Mouse (Mus musculus) layer of hippocampus, adult 9-11 months (tissue): ENCODE results near the gene Golgb1.
"Not testable (repeated sequence)": the region's sequence is repeated elsewhere in the genome, so short reads cannot be mapped to it uniquely, and the experiment has no call there.

Experiments
- DNase-seq: peaks from one replicate; pipeline ENCODE4 v3.0.0; 2022

Gene Golgb1

GRCm38 (mm10) chr16:36874583-36875275 is at the start of gene Golgb1, which contains the start of gene Eaf2:
Golgb1 (plus strand) TSS chr16:36875140.
Eaf2 (minus strand) TSS chr16:36875003.
- DNase-seq: peak; percentile 100

DNA sequence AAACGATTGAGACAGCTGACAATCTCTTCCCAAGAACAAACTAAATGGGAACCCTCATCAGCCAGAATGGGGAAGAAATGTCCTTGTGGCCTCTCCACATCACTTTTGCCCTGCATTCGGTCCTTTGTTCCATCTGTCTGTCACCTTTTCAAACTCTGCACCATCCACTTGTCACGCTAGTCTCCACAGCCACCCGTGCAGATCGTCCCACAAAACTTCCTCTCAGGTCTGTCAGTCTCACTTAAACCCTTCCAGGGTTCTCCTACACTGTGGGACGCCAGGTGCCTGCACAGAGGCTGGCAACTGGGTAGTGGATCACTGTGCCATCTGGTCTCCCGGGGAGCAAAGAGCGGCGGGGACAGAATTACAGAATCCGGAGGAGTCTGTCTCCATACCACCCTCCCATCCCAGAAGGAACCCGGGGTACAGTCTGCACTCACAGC is 47.3 kb upstream of the Golgb1 start:
- DNase-seq: no peak

DNA sequence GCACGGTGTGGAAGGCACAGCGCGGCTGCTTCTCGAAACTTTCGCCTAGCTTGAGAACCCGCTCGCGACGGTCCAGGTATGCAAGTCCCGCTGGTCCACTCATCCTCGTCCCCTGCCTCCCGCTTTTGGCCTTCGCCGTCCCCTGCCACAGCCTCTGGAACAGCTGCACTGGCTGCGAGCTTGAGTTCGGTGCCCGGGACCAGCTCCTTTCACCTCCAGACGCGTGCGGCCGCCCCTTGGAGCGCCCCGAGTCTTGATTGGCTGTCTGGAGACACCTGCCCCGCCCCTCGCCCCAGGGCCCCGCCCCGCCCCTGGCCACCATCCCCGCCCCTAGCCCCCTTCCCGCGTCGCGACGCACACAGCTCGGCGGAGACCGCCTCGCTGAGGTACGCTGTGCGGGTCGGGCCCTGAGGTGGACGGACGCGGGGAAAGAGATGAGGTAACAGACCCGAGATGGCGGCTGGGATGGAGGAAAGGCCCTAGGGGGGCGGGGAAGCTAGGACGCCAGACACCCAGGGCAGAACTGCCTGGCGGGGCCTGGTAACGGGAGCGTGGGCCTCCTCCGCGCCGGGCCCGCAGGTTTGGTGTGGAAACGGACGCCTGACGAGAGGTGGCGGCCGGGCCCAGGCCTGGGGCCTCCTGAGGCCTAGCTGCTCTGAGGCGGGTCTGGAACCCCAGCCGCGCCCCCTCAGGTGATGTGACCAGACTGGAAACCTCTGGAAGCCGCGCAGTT is 46.7 kb upstream of the Golgb1 start, which contains the start of gene Iqcb1:
Gene Iqcb1, plus strand, starts transcription at position 332 of the 733 bp plus-strand sequence.
- DNase-seq: peak; percentile 83

DNA sequence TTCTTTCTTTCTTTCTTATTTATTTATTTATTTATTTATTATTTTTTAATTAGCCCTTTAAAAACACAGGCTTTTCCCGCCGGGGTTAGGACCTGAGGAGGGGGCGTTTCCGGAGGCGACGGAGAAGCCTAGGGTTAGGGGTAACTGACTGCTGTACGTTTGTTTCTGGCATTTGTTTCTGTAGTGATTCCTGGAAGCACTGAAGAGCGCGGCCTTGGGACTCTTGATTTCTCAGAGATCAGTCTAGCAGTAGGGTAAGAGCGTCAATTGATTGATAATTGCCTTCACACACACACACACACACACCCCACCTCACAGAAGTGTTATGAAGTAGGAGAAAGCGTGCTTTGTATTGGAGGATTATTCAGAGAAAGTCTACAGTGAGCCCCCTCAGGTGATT is 46.1 kb upstream of the Golgb1 start:
- peak; percentile 9 for DNase-seq

DNA sequence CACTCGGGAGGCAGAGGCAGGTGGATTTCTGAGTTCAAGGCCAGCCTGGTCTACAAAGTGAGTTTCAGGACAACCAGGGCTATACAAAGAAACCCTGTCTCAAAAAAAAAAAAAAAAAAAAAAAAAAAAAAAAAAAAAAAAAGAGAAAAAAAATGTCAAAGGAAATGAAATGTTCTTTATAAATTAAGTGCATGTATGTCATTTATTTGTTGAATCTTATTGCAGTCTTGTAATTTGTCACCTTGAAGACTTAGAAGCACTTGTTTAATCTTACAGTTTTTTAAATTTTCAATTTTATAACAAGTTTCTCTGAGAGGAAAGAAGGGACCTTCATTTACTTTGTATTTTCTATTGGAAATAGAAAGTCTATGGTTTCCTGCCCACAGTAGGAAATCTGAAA is 28.0 kb upstream of the Golgb1 start:
- not testable (repeated sequence) for DNase-seq

DNA sequence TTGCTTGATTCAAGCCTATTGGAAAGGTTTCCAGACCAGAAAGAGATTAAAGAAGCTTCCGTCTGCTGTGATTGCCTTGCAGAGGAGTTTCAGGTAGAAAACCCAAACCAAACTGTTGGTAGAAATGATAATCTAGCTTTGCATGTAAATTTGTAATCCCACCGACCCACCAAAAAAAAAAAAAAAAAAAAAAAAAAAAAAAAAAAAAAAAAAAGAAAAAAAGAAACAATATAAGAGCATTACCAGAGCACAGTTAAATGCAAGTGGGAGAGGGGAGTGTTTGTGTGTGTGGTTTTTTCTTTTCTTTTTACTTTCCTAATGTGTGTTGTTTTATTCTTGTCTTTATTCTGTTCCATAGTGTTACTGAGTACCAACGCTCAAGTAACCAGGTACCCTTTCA is 23.7 kb upstream of the Golgb1 start:
- DNase-seq: no peak

DNA sequence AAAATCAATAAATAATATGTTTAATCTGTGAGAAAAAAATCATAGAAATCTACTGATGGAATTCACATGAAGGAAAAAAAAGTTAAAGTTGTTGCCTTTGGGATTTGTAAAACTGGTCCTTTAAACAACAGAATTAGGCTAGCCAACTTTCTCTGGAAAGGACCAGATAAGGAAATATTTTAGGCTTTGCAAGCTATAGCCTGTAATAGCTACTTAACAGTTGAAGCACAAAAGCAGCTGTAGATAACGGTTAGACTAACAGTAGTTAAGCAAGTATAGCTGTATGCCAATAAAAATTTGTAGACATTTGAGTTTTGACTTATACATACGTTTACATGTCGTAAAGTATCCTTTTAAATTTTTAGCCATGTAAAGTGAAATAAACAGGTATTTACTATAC is 11.4 kb upstream of the Golgb1 start:
- no peak for DNase-seq

- DNase-seq: no peak
These were observed 5.5 kb upstream of the Golgb1 start for GRCm38 (mm10) chr16:36869442-36869841.

DNA sequence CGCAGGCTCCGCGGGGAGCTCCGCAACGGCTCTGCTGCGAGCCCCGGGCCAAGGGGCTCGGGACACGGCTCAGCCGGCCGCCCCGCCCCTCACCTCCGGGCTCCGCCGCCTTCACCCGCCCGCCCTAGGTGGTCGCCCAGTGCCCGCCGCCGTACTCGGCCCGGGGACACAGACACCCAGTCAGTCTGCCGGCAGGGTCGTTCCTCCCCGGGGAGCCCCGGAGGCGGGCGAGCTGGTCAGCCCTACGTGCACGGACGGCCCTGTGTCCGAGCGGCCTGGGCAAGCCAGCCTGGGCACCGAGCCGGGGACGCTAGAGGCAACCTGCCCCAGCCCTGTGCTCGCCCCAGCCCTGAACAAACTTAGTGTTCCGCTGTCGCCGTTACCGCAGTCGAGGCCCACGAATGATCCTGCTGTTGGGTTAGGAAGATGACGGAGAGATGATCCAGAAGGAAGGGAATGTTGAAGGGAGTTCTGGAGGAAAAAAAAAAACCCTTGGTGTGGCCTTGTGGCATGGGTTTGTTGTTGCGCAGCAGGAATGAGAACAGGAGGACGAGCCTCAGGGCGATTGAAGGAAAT is 424 bp downstream of the Golgb1 start:
- no peak for DNase-seq

DNA sequence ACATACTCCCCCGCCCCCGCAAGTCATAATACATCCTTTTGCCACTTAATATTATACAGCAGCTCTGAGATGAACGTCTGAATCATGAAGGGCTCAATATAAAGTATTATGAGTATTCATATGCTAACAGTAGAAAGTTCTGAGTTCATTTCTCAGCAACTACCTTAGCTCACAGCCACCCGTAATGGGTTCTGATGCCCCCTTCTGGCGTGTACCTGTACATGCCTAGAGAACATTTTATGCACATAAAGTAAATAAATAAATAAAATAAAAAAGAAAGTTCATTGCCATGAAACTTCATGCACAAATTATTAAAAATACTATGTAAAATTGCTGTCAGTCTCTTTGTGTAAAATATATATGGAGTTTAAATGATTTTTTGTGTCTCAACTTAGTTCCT is 2.4 kb downstream of the Golgb1 start:
- DNase-seq: no peak

- DNase-seq: no peak
These were observed 7.9 kb downstream of the Golgb1 start for GRCm38 (mm10) chr16:36882737-36883343.

GRCm38 (mm10) chr16:36884881-36885280 is 9.9 kb downstream of the Golgb1 start:
- DNase-seq: no peak

DNA sequence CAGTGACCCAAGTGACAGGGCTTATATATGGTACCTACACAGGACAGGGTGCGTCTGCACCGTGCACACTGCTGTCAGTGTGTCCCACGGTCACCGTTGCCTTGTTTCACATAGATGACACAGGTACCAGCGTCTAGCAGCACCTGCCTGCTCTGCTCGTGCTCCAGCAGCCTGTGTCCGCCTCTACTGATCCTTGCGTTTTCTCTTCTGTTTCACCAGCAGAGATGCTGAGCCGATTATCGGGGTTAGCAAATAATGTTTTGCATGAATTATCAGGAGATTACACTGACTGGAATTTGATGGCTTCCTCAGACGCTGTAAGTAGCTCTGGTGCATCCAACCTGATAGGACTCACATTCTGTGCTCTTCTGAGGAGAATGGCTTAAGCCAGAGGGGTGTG is 11.0 kb downstream of the Golgb1 start:
- DNase-seq: no peak

DNA sequence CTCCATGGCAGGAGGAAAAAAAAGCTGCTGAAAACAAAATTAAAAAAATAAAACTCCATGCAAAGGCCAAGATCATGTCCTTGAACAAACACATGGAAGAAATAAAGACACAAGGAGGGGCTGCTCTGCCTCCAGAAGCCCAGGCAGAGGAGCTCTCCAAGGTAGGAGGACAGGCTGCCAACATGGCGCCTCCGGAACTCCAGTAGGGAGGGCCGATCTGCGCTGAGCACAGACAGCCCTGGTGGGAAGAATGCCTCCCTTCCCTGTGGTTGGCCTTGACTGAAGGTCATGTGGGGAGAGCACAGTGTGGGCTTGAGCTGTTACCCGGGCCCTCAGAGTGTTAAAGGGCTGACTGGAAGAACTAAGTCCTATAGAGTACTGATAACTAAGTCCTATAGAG is 12.6 kb downstream of the Golgb1 start:
- no peak for DNase-seq

- no peak for DNase-seq
These were observed 15.6 kb downstream of the Golgb1 start for GRCm38 (mm10) chr16:36890559-36890958.

DNA sequence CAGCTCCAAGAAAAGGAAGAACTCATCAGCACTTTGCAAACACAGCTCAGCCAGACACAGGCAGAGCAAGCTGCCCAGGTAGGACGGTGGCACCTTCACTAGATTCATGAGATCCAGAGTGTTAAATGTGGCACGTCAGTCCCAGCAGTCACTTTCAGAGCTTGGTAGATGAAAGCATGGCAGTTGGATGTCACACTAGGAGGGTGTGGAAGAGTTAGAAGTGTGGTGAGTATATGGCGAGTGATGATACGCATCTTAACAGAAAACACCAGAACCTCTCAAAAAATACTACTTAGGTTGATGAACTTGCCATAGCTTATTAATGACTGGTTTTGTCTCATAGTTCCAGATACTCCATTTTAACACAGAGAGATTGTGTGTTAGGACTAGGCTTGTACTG is 16.5 kb downstream of the Golgb1 start:
- DNase-seq: no peak

GRCm38 (mm10) chr16:36893317-36893716 is 18.4 kb downstream of the Golgb1 start:
- DNase-seq: no peak

- DNase-seq: no peak
These were observed 21.8 kb downstream of the Golgb1 start for GRCm38 (mm10) chr16:36896712-36897111.

- no peak for DNase-seq
These were observed 28.2 kb downstream of the Golgb1 start for GRCm38 (mm10) chr16:36903156-36903555.

DNA sequence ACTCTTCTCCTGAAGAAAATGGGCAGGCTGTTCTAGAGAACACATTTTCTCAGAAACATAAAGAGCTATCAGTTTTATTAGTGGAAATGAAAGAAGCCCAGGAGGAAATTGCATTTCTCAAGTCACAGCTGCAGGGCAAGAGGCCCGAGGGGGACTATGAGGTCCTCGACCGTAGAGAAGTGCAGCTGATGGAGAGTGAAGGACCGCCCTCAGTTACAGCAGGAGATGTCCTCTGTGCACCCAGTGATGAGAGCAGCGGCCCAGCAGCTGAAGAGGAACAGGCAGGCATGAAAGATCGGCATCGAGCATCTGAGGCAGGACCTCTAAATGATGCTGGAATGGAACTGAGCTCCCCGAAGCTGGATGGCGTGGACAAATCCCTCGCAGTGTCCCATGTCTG is 37.0 kb downstream of the Golgb1 start:
- no peak for DNase-seq

GRCm38 (mm10) chr16:36912311-36912710 is 37.4 kb downstream of the Golgb1 start:
- no peak for DNase-seq

GRCm38 (mm10) chr16:36914195-36914594 is 39.3 kb downstream of the Golgb1 start:
- DNase-seq: no peak

GRCm38 (mm10) chr16:36918505-36918904 is 43.6 kb downstream of the Golgb1 start:
- no peak for DNase-seq

GRCm38 (mm10) chr16:36920410-36920809 is 45.5 kb downstream of the Golgb1 start:
- DNase-seq: no peak
